Mouse (Mus musculus): Measurements from ENCODE around the gene Sema5a. TPM values are rescaled to one million over a fixed set of nuclear protein-coding genes. Genes with fewer than 3 reads are reported as not detected.
"Not testable (repeated sequence)": the region's sequence is repeated elsewhere in the genome, so short reads cannot be mapped to it uniquely, and the experiment has no call there.

The Sema5a gene
- total RNA-seq (2021) = 10 to 100 TPM; 77.2 to 82.2 TPM
- long read RNA-seq, partial matches to known transcripts = 0 of 15 reads
- long read RNA-seq, other reads (novel, unspliced or antisense) = 15 of 15 reads

- peak; percentile 27 to 67 for DNase-seq (ENCODE audit: low spot score in 2 of 2)
Measured at GRCm38 (mm10) chr15:32244344-32244955, at the start of gene Sema5a. Sema5a (plus strand) TSS chr15:32244810.

- peak in 1 of 2 experiments; percentile 8 for DNase-seq (ENCODE audit: low spot score in 2 of 2)
Measured at GRCm38 (mm10) chr15:32198076-32198475, 46.5 kb upstream of the Sema5a start.

GRCm38 (mm10) chr15:32198561-32198960 is 46.0 kb upstream of the Sema5a start:
- no peak for DNase-seq (ENCODE audit: low spot score in 2 of 2)

GRCm38 (mm10) chr15:32203242-32203641 is 41.4 kb upstream of the Sema5a start:
- DNase-seq (ENCODE audit: low spot score in 2 of 2) = no peak

- no peak for DNase-seq (ENCODE audit: low spot score in 2 of 2)
Measured at GRCm38 (mm10) chr15:32204908-32205307, 39.7 kb upstream of the Sema5a start.

GRCm38 (mm10) chr15:32214687-32215086 is 29.9 kb upstream of the Sema5a start:
- DNase-seq (ENCODE audit: low spot score in 2 of 2) = not testable (repeated sequence)

GRCm38 (mm10) chr15:32223028-32223427 is 21.6 kb upstream of the Sema5a start:
- no peak for DNase-seq (ENCODE audit: low spot score in 2 of 2)

- peak in 1 of 2 experiments; percentile 2 for DNase-seq (ENCODE audit: low spot score in 2 of 2)
Measured at GRCm38 (mm10) chr15:32225394-32225793, 19.2 kb upstream of the Sema5a start.

GRCm38 (mm10) chr15:32226381-32226780 is 18.2 kb upstream of the Sema5a start:
- peak in 1 of 2 experiments; percentile 1 for DNase-seq (ENCODE audit: low spot score in 2 of 2)

GRCm38 (mm10) chr15:32226888-32227395 is 17.7 kb upstream of the Sema5a start:
- DNase-seq (ENCODE audit: low spot score in 2 of 2) = no peak

- DNase-seq (ENCODE audit: low spot score in 2 of 2) = no peak
Measured at GRCm38 (mm10) chr15:32230066-32230465, 14.5 kb upstream of the Sema5a start.

- DNase-seq (ENCODE audit: low spot score in 2 of 2) = no peak
Measured at GRCm38 (mm10) chr15:32232189-32232588, 12.4 kb upstream of the Sema5a start.

- not testable (repeated sequence) for DNase-seq (ENCODE audit: low spot score in 2 of 2)
Measured at GRCm38 (mm10) chr15:32232666-32233141, 11.9 kb upstream of the Sema5a start.

- no peak for DNase-seq (ENCODE audit: low spot score in 2 of 2)
Measured at GRCm38 (mm10) chr15:32233451-32233850, 11.2 kb upstream of the Sema5a start.

GRCm38 (mm10) chr15:32239099-32239498 is 5.5 kb upstream of the Sema5a start:
- DNase-seq (ENCODE audit: low spot score in 2 of 2) = no peak

GRCm38 (mm10) chr15:32240159-32240558 is 4.5 kb upstream of the Sema5a start:
- no peak for DNase-seq (ENCODE audit: low spot score in 2 of 2)

- no peak for DNase-seq (ENCODE audit: low spot score in 2 of 2)
Measured at GRCm38 (mm10) chr15:32241666-32242065, 2.9 kb upstream of the Sema5a start.

GRCm38 (mm10) chr15:32243096-32243785 is 1.4 kb upstream of the Sema5a start:
- no peak for DNase-seq (ENCODE audit: low spot score in 2 of 2)

- no peak for DNase-seq (ENCODE audit: low spot score in 2 of 2)
Measured at GRCm38 (mm10) chr15:32243824-32244223, 786 bp upstream of the Sema5a start.

- DNase-seq (ENCODE audit: low spot score in 2 of 2) = peak; percentile 50 to 65
Measured at GRCm38 (mm10) chr15:32244956-32245836, 586 bp downstream of the Sema5a start.
